Mouse (Mus musculus) sigmoid colon, adult 10 weeks (tissue): ENCODE measurements around the gene Ino80. TPM values are rescaled to one million over a fixed set of nuclear protein-coding genes. Genes with fewer than 3 reads are reported as not detected.

Experiments
- polyA plus RNA-seq: library from polyadenylated mRNA; stranded (reverse); fragments of 350-450 nt; fragmentation: Illumina TruSeq; extraction: RNeasy Lipid Tissue Mini Kit (QIAGEN cat#74804); gene quantifications from one replicate; pipeline ENCODE4 v1.2.3, GENCODE M21; 2014; ENCODE audit warnings: low read depth, low replicate concordance

Ino80 gene
- polyA plus RNA-seq, result 26.8 TPM

DNA sequence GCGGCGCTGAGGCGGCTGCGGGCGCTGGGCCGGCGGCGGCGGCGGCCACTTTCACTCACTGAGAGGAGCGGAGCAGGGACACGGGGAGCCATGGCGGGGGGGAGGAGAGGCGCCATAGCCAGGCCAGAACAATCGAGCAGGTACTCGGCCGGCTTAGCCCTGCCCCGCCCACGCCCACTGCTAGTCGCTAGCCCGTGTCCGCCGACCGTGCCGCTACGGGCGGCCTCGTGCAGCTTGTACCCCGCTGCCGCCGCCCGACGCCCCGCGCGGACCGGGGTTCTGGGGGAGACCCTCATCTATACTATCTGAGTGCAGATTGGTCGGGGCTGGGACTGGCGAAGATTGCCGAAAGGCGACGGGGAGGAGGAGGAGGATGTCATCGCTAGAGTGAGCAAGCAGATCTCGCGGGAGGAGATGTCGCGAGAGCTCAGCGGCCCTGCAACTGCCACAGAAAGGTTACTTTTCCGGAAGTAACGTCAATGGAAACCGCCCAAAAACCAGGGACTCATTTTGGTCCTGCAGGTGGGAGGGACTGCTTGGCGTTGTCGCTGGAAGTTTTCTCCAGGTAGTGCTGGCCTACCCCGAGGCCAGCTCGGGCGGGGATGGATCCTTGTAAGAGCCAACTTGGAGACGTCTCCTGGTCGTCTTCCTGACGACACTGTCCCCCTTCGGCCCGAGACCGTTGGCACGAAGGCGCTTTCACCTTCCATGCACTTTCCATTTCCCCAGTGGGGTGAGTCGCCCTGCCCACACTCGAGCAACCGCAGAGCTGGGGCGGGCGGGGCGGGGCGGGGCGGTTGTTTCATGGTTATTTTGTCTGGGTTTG, at the start of gene Ino80:
TSS of gene Ino80 (minus strand) at position 117 of the 826 bp plus-strand sequence.

DNA sequence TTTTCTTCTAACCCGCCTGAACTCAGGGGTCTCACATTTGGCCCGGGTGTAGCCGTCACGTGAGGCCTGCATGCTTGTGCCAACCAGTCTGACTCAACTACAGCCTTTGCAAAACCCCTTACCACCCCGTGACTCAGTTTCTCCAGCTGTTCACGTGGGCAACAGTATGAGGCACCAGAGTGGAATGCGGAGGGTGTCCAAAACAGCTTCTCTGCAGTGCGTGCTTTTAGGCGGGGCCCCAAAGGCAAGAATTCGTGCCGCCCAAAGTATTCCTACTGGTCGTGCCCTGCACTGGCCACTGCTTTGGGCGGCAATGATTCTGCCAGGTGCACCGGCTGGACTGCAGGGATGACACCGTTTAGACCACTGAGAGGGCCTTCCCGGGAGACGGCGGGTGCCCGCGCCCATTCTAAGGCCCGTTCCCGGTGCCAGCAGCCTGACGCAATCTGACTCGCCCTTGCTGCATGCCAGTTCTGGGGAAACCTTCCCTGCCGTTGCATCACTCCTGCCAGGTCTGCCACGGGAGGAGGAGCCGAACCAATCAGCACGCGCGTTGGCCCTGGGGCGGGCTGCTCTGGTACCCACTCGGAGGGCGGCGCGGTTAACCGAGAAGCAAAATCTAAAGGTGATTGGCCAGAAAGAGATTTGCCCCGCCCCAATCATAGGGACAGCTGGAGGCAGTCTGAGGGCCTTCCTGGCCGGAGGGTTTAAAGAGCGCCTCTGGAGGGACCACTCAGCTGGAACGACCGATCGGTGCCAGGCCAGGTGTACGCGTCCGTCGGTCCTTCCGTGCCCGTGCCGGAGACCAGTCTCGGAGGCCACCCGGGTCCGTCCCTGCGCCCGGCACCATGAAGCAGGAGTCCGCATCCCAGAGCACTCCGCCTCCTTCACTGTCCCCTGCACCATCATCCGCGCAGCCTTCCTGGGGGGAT, 126.7 kb downstream of the Ino80 start, which contains the start of gene Chac1:
TSS of gene Chac1 (plus strand) at position 675 of the 932 bp plus-strand sequence.

DNA sequence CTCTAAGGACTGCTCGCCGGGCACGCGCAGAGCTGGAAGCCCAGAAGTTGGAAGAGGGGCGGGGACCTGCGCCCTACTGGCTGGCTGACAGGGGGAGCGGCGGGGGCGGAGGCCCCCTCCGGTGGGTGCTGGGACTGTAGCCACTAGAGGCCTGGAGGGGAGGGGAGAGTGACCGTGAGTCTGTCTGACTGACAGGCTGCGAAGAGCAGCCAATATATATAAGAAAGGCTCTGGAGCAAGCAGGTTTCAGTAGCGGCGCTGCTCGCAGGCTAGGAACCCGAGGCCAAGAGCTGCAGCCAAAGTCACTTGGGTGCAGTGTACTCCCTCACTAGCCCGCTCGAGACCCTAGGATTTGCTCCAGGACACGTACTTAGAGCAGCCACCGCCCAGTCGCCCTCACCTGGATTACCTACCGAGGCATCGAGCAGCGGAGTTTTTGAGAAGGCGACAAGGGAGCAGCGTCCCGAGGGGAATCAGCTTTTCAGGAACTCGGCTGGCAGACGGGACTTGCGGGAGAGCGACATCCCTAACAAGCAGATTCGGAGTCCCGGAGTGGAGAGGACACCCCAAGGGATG, 151.8 kb downstream of the Ino80 start, which contains the start of gene Dll4:
TSS of gene Dll4 (plus strand) at position 217 of the 576 bp plus-strand sequence.

Other genes with a start within 250 kb of the Ino80 start
- gene Ppp1r14d, start 247.8 kb downstream of the Ino80 start, polyA plus RNA-seq, result 62.5 TPM
- gene Spint1, start 240.3 kb downstream of the Ino80 start, polyA plus RNA-seq, result 50.8 TPM
- not detected for gene Rhov, start 206.4 kb downstream of the Ino80 start, polyA plus RNA-seq
- 0.22 TPM for gene Vps18, start 188.9 kb downstream of the Ino80 start, polyA plus RNA-seq
- gene Dll4, start 151.9 kb downstream of the Ino80 start, polyA plus RNA-seq, result 0.76 TPM
- gene Chac1, start 126.5 kb downstream of the Ino80 start, polyA plus RNA-seq, result 0.54 TPM
- gene Exd1, start 69.9 kb upstream of the Ino80 start, polyA plus RNA-seq, result 0.91 TPM
- 644 TPM for gene Chp1, start 70.0 kb upstream of the Ino80 start, polyA plus RNA-seq
- 26.7 TPM for gene Nusap1, start 140.6 kb upstream of the Ino80 start, polyA plus RNA-seq
- gene Oip5, start 140.8 kb upstream of the Ino80 start, polyA plus RNA-seq, result 9.4 TPM
- gene Ndufaf1, start 185.1 kb upstream of the Ino80 start, polyA plus RNA-seq, result 53.8 TPM
- gene Rtf1, start 197.4 kb upstream of the Ino80 start, polyA plus RNA-seq, result 31.3 TPM